Mouse (Mus musculus) heart, embryonic 11.5 days (tissue): ENCODE results near the gene Trim47. TPM values are rescaled to one million over a fixed set of nuclear protein-coding genes. Genes with fewer than 3 reads are reported as not detected.

ENCODE experiments used
- ATAC-seq: fragments of 200-750 bp; cut with Nextera tagmentation; replicated peaks from 2 replicates; pipeline ENCODE4 v1.8.0; 2017; ENCODE audit warnings: moderate library complexity; ENCODE audit not compliant: insufficient number of reproducible peaks, low FRiP score, low TSS enrichment
- H3K27ac ChIP-seq: fragments of 300-500 bp; sonication (generic); 2 replicates; pipeline ENCODE4 v1.5.1; 2014; ENCODE audit warnings: mild to moderate bottlenecking, low read depth, low read length
- H3K27me3 ChIP-seq: fragments of 300-500 bp; sonication (generic); 2 replicates; pipeline ENCODE4 v1.6.1; 2014; ENCODE audit warnings: mild to moderate bottlenecking, low read length, mixed read lengths; ENCODE audit not compliant: control insufficient read depth, insufficient read depth
- H3K36me3 ChIP-seq: fragments of 300-500 bp; sonication (generic); 2 replicates; pipeline ENCODE4 v1.6.1; 2014; ENCODE audit warnings: mild to moderate bottlenecking, low read length, moderate library complexity, mixed read lengths; ENCODE audit not compliant: control insufficient read depth, insufficient read depth
- H3K4me1 ChIP-seq: fragments of 300-500 bp; sonication (generic); 2 replicates; pipeline ENCODE4 v1.6.1; 2014; ENCODE audit warnings: low read length; ENCODE audit not compliant: control insufficient read depth, insufficient read depth
- H3K4me2 ChIP-seq: fragments of 300-500 bp; sonication (generic); 2 replicates; pipeline ENCODE4 v1.6.1; 2014; ENCODE audit warnings: mild to moderate bottlenecking, moderate library complexity
- H3K4me3 ChIP-seq: fragments of 300-500 bp; sonication (generic); 2 replicates; pipeline ENCODE4 v1.5.1; 2014; ENCODE audit warnings: low read depth, low read length
- H3K9ac ChIP-seq: fragments of 300-500 bp; sonication (generic); 2 replicates; pipeline ENCODE4 v1.6.1; 2014; ENCODE audit warnings: mild to moderate bottlenecking, low read depth, low read length, moderate library complexity
- H3K9me3 ChIP-seq: fragments of 300-500 bp; sonication (generic); replicated peaks from 2 replicates; pipeline ENCODE4 v1.6.1; 2016; ENCODE audit warnings: low read length; ENCODE audit not compliant: control insufficient read depth
- WGBS: fragments of 180-500 bp; shearing (Covaris S2); extraction: QIAGEN DNeasy Blood & Tissue Kit; methylation state at CpG from one replicate; pipeline ENCODE4 v1.1.7; 2014; ENCODE audit not compliant: insufficient replicate concordance; 5-methylcytosine and 5-hydroxymethylcytosine counted together
- polyA plus RNA-seq: library from polyadenylated mRNA; unstranded; fragments of >200 nt; fragmentation: Nextera tagmentation; extraction: Ambion mirVana; gene quantifications from 2 replicates; pipeline ENCODE4 v1.2.1, GENCODE M21; 2014

Trim47 gene
- polyA plus RNA-seq, 1 experiment from 2014 or later = 38.3 TPM

GRCm38 (mm10) chr11:116163002-116163401 is 36.0 kb upstream of the Trim47 start:
- no peaks in the 10 kb centered on the region for H3K36me3 ChIP-seq
- 0 out of 2 replicates have a peak, but pooled peaks cover 5% of the 10 kb centered on the region for H3K4me1 ChIP-seq
- H3K9me3 ChIP-seq = no peaks in the 10 kb centered on the region
- no peaks in the 10 kb centered on the region for H3K27me3 ChIP-seq
- no peak overlapping the region for H3K4me2 ChIP-seq
- H3K9ac ChIP-seq = no peak overlapping the region
- H3K27ac ChIP-seq = no peak overlapping the region
- 69% methylated on average over 9 of the region's 9 CpGs for WGBS
- H3K4me3 ChIP-seq = no peak overlapping the region
- ATAC-seq = no peak

- H3K36me3 ChIP-seq = no peaks in the 10 kb centered on the region
- 82% methylated on average over 10 of the region's 10 CpGs for WGBS
These were observed 35.1 kb upstream of the Trim47 start for GRCm38 (mm10) chr11:116162146-116162545.

GRCm38 (mm10) chr11:116161312-116161711 is 34.3 kb upstream of the Trim47 start:
- Histone ChIP-seq H3K4me2 (no peak overlapping the region), H3K4me1 (0 out of 2 replicates have a peak, but pooled peaks cover under 1% of the 10 kb centered on the region), H3K27ac (no peak overlapping the region), H3K9me3 (no peaks in the 10 kb centered on the region), H3K9ac (no peak overlapping the region), H3K4me3 (no peak overlapping the region), H3K27me3 (no peaks in the 10 kb centered on the region), H3K36me3 (no peaks in the 10 kb centered on the region; the same call in 1 of the 2 replicates)
- ATAC-seq = no peak
- 62% methylated on average over 12 of the region's 12 CpGs for WGBS

More at GRCm38 (mm10) chr11:116162146-116162545, 35.1 kb upstream of the Trim47 start:
- ATAC-seq = no peak
- H3K9me3 ChIP-seq = no peaks in the 10 kb centered on the region
- 0 out of 2 replicates have a peak, but pooled peaks cover 5% of the 10 kb centered on the region for H3K4me1 ChIP-seq
- H3K4me2 ChIP-seq = no peak overlapping the region
- H3K4me3 ChIP-seq = no peak overlapping the region
- no peak overlapping the region for H3K27ac ChIP-seq
- H3K27me3 ChIP-seq = no peaks in the 10 kb centered on the region
- H3K9ac ChIP-seq = no peak overlapping the region

GRCm38 (mm10) chr11:116150960-116151359 is 23.9 kb upstream of the Trim47 start:
- no peak overlapping the region for H3K4me2 ChIP-seq
- H3K36me3 ChIP-seq = peaks cover 41% of the 10 kb centered on the region
- H3K9me3 ChIP-seq = no peaks in the 10 kb centered on the region
- H3K27ac ChIP-seq = peak overlapping the region; percentile 50; the same call in 1 of the 2 replicates
- H3K4me1 ChIP-seq = peaks cover 8% of the 10 kb centered on the region; the same call in 1 of the 2 replicates
- no peak overlapping the region for H3K9ac ChIP-seq
- WGBS = 71% methylated on average over 2 of the region's 2 CpGs
- H3K27me3 ChIP-seq = no peaks in the 10 kb centered on the region
- peak; percentile 64 for ATAC-seq
- H3K4me3 ChIP-seq = no peak overlapping the region

- H3K9ac ChIP-seq = no peak overlapping the region
- no peaks in the 10 kb centered on the region for H3K27me3 ChIP-seq
- peaks cover 8% of the 10 kb centered on the region; the same call in 1 of the 2 replicates for H3K4me1 ChIP-seq
- H3K36me3 ChIP-seq = peaks cover 47% of the 10 kb centered on the region
- H3K4me3 ChIP-seq = no peak overlapping the region
- H3K9me3 ChIP-seq = no peaks in the 10 kb centered on the region
- no peak overlapping the region for H3K27ac ChIP-seq
- ATAC-seq = no peak
- WGBS = 75% methylated on average over 6 of the region's 6 CpGs
- H3K4me2 ChIP-seq = no peak overlapping the region
These were observed 22.3 kb upstream of the Trim47 start for GRCm38 (mm10) chr11:116149341-116149740.

- no peak overlapping the region for H3K4me3 ChIP-seq
These were observed 21.8 kb upstream of the Trim47 start for GRCm38 (mm10) chr11:116148761-116149221.

GRCm38 (mm10) chr11:116146294-116146985 is 19.4 kb upstream of the Trim47 start:
- H3K4me2 ChIP-seq = no peak overlapping the region
- no peak for ATAC-seq
- H3K27ac ChIP-seq = no peak overlapping the region
- H3K9me3 ChIP-seq = no peaks in the 10 kb centered on the region
- H3K27me3 ChIP-seq = no peaks in the 10 kb centered on the region
- H3K9ac ChIP-seq = no peak overlapping the region
- no peak overlapping the region for H3K4me3 ChIP-seq
- H3K4me1 ChIP-seq = peaks cover 8% of the 10 kb centered on the region; the same call in 1 of the 2 replicates
- H3K36me3 ChIP-seq = peaks cover 36% of the 10 kb centered on the region
- 79% methylated on average over 25 of the region's 25 CpGs for WGBS

More at GRCm38 (mm10) chr11:116148761-116149221, 21.8 kb upstream of the Trim47 start:
- Histone ChIP-seq H3K27me3 (no peaks in the 10 kb centered on the region), H3K9ac (peak overlapping the region; percentile 43; the same call in 1 of the 2 replicates), H3K9me3 (no peaks in the 10 kb centered on the region), H3K4me2 (peak overlapping the region; percentile 20; the same call in 1 of the 2 replicates), H3K27ac (no peak overlapping the region), H3K4me1 (peaks cover 8% of the 10 kb centered on the region; the same call in 1 of the 2 replicates), H3K36me3 (peaks cover 46% of the 10 kb centered on the region)
- no peak for ATAC-seq
- WGBS = 41% methylated on average over 20 of the region's 20 CpGs

- no peak for ATAC-seq
- Histone ChIP-seq H3K4me1 (peaks cover 8% of the 10 kb centered on the region; the same call in 1 of the 2 replicates), H3K4me2 (no peak overlapping the region), H3K9me3 (no peaks in the 10 kb centered on the region), H3K9ac (no peak overlapping the region), H3K27ac (no peak overlapping the region), H3K27me3 (no peaks in the 10 kb centered on the region), H3K4me3 (no peak overlapping the region), H3K36me3 (peaks cover 29% of the 10 kb centered on the region)
- WGBS = 72% methylated on average over 18 of the region's 18 CpGs
These were observed 18.7 kb upstream of the Trim47 start for GRCm38 (mm10) chr11:116145481-116146293.
